Mouse (Mus musculus) liver, adult 2 months (tissue): ENCODE measurements around the gene Plekhg1. TPM values are rescaled to one million over a fixed set of nuclear protein-coding genes. Genes with fewer than 3 reads are reported as not detected.

ENCODE experiments used
- DNase-seq: peaks from one replicate; pipeline ENCODE4 v3.0.0-alpha.2; 2011; ENCODE audit warnings: low read depth, low spot score; ENCODE audit errors: extremely low read depth
- H3K27ac ChIP-seq: fragments of 200-500 bp; replicated peaks from 2 replicates; pipeline ENCODE4 v1.5.1; 2012; ENCODE audit warnings: low read depth, mild to moderate bottlenecking, control low read depth, inconsistent platforms, low read length; ENCODE audit not compliant: insufficient read depth
- H3K27me3 ChIP-seq: fragments of 200-500 bp; 2 replicates; pipeline ENCODE4 v1.6.1; 2012; ENCODE audit warnings: mild to moderate bottlenecking, moderate library complexity, low read length, inconsistent platforms; ENCODE audit not compliant: control insufficient read depth, insufficient read depth
- H3K36me3 ChIP-seq: fragments of 200-500 bp; 2 replicates; pipeline ENCODE4 v1.6.1; 2012; ENCODE audit warnings: low read length, inconsistent platforms; ENCODE audit not compliant: control insufficient read depth, insufficient read depth
- H3K4me1 ChIP-seq: fragments of 200-500 bp; 2 replicates; pipeline ENCODE4 v1.6.1; 2011; ENCODE audit warnings: low read length; ENCODE audit not compliant: control insufficient read depth, insufficient read depth
- H3K4me3 ChIP-seq: fragments of 200-500 bp; 2 replicates; pipeline ENCODE4 v1.5.1; 2011; ENCODE audit warnings: low read depth, mild to moderate bottlenecking, control low read depth, low read length, moderate library complexity; ENCODE audit not compliant: insufficient read depth
- H3K79me2 ChIP-seq: fragments of 200-500 bp; 2 replicates; pipeline ENCODE4 v1.6.1; 2012; ENCODE audit warnings: inconsistent platforms, mild to moderate bottlenecking, low read length, moderate library complexity; ENCODE audit not compliant: control insufficient read depth, insufficient read depth
- H3K9ac ChIP-seq: fragments of 200-500 bp; 2 replicates; pipeline ENCODE4 v1.6.1; 2012; ENCODE audit warnings: low read depth, mild to moderate bottlenecking, control low read depth, inconsistent platforms, low read length
- CTCF ChIP-seq: fragments of 200-500 bp; IDR thresholded peaks from 2 replicates; pipeline ENCODE4 v1.5.1; 2011; ENCODE audit warnings: low read depth, low read length, control low read depth
- POLR2A ChIP-seq: fragments of 200-500 bp; IDR thresholded peaks from 2 replicates; pipeline ENCODE4 v1.6.1; 2011; ENCODE audit warnings: low read length, control low read depth; ENCODE audit not compliant: insufficient read depth; ENCODE audit errors: extremely low read depth
- WGBS: fragments of 180-500 bp; shearing (Covaris S2); methylation state at CpG from one replicate; pipeline ENCODE4 v1.1.7; 2018; 5-methylcytosine and 5-hydroxymethylcytosine counted together
- polyA plus RNA-seq: library from polyadenylated mRNA; depleted of rRNA; stranded (reverse); fragments of >200 nt; gene quantifications from 2 replicates; pipeline ENCODE4 v1.2.3, GENCODE M21; 2012
- total RNA-seq: library from RNA; depleted of rRNA; stranded (reverse); fragments of >200 nt; gene quantifications from 2 replicates; pipeline ENCODE4 v1.2.3, GENCODE M21; 2014

The Plekhg1 gene
- total and polyA plus RNA-seq, 2 experiments = 1.2 to 6.0 TPM

DNA sequence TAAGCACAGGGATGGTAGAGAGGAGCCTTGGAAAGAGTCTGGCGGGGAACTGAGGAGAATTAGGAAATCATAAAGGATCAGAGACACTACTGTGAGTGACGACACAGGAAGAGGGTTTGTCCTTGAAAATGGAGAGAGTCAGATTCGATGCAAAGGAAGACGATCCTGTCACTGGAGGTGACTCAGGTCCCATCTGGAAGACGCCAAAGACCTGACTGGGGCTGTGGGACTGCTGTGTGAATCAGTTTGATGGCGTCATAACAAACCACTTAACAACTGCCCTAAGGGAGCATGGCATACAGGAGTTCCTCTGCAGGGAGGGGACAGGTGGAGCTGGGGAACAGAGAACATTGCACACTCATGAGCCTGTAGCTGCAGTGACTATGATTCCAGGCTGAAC, 202.1 kb downstream of the Plekhg1 start:
- no peak for TF ChIP-seq CTCF
- TF ChIP-seq POLR2A = no peak
- no peak for DNase-seq
- Histone ChIP-seq H3K4me1 (no peaks in the 10 kb centered on the region), H3K27ac (no peak overlapping the region), H3K36me3 (no peaks in the 10 kb centered on the region), H3K9ac (no peak overlapping the region), H3K79me2 (no peaks in the 10 kb centered on the region), H3K27me3 (no peaks in the 10 kb centered on the region), H3K4me3 (no peak overlapping the region)
- 71% methylated on average over 6 of the region's 6 CpGs for WGBS

DNA sequence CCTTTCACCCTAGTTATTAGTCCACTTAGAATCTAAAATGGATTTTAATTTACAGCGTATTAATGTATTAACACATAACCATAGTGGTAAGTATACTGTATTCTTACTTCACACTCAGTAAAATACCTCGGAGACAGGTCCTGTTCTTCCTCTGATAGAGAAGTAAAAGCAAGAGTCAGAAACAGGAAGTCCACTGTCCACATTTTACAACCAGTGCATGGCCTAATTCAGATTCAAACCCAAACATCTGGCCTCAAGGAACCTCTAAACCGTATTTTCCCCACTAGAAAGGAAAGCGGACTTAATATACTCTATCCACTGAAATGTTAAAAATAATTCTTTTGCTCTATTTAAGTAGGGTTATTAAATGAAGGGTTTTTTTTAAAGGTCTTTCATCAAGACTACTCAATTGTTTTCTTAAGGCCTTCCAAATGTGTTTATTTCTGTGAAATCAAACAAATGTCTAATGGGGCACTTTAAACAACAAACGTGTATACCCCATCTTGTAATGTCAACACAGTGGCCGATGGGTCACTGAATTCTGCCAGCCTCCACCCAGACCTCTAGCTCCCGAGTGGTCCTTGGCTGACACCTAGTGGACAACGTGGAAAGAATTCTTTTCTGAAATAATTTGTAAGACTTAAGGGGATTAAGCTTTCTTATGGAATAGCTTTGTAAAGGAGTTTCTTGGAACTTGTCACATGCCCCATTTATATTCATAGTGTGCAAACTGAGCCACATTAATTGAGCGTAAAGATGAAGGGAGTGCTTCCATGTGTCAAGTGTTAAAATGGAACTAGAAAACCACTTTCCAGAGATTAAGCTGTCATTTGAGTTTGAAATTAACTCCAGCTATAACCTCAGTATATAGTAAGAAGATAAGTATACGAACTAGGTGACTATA, 203.6 kb downstream of the Plekhg1 start:
- Histone ChIP-seq H3K79me2 (no peaks in the 10 kb centered on the region), H3K36me3 (no peaks in the 10 kb centered on the region), H3K4me3 (no peak overlapping the region), H3K9ac (no peak overlapping the region), H3K27me3 (no peaks in the 10 kb centered on the region), H3K27ac (no peak overlapping the region), H3K4me1 (no peaks in the 10 kb centered on the region)
- 28% methylated on average over 10 of the region's 10 CpGs for WGBS
- peak; percentile 57 for DNase-seq
- peak; percentile 86 for TF ChIP-seq CTCF
- no peak for TF ChIP-seq POLR2A

DNA sequence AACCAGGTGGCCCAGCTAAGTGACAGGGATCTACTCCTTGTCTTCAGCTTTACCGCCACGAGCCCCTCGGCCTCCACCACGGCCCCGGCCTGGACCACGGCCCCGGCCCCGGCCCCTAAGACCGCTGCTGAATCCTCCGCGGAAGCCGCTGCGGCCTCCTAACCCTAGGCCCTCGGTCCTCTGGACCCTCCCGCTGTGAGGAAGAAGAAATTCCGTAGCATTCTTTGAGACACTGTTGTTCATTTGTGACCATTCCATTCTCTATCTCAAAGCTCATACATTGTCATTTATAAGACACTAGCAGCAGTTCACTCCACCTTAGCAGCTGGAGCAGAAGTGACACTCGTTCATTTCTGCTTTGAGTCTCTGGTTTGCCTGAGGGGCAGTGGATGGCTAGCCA, 206.7 kb downstream of the Plekhg1 start:
- no peak for TF ChIP-seq CTCF
- no peak for TF ChIP-seq POLR2A
- Histone ChIP-seq H3K36me3 (no peaks in the 10 kb centered on the region; the same call in 1 of the 2 replicates), H3K27me3 (no peaks in the 10 kb centered on the region), H3K4me1 (no peaks in the 10 kb centered on the region), H3K9ac (no peak overlapping the region), H3K4me3 (no peak overlapping the region), H3K79me2 (no peaks in the 10 kb centered on the region), H3K27ac (no peak overlapping the region)
- no peak for DNase-seq
- WGBS = 93% methylated on average over 17 of the region's 17 CpGs

DNA sequence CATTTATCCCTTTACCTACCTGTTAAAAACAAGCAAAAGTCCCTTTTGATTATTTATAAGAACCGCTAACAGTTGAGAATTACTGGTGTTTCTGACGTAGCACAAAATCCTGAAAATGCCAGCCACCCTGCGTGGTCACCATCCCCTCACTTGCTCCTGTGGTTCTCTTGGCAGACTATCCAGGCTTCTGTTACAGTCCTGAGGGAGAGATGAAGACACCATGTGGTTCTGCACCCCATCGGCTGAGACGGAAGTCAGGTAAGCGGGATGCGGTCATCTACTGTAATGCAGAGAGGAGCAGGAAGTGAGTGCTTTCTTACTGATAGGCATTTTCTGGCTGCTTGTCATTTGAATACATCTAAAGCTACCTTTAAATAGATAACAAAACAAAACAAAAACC, 207.2 kb downstream of the Plekhg1 start:
- WGBS = 89% methylated on average over 7 of the region's 7 CpGs

DNA sequence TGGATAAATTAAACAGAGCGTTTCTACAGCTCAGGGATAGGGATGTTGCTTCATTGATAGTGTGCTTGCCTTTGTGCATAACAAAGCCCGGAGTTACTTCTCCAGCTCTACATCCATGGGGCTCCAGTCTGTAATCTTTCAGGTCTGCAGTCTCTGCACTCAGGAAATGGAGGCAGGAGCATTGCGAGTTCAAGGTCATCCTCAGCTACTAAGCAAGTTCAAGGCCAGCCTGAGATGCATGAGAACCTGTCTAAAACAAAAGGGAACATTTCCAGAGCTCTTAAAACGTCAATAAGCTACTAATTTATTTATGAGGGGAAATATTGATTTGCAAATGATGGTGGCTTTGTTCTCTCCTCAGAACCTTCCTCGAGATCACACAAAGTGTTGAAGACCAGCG, 209.1 kb downstream of the Plekhg1 start:
- TF ChIP-seq POLR2A = no peak
- no peak for TF ChIP-seq CTCF
- Histone ChIP-seq H3K36me3 (no peaks in the 10 kb centered on the region; the same call in 1 of the 2 replicates), H3K9ac (no peak overlapping the region), H3K27me3 (no peaks in the 10 kb centered on the region), H3K79me2 (no peaks in the 10 kb centered on the region), H3K27ac (no peak overlapping the region), H3K4me1 (no peaks in the 10 kb centered on the region), H3K4me3 (no peak overlapping the region)
- 81% methylated on average over 6 of the region's 6 CpGs for WGBS
- DNase-seq = no peak

More for the DNA sequence above, 207.2 kb downstream of the Plekhg1 start:
- no peak overlapping the region for H3K27ac ChIP-seq
- TF ChIP-seq CTCF (no peak), POLR2A (no peak)
- DNase-seq = no peak
- no peak overlapping the region for H3K9ac ChIP-seq
- no peaks in the 10 kb centered on the region for H3K4me1 ChIP-seq
- H3K36me3 ChIP-seq = no peaks in the 10 kb centered on the region; the same call in 1 of the 2 replicates
- H3K79me2 ChIP-seq = no peaks in the 10 kb centered on the region
- H3K4me3 ChIP-seq = no peak overlapping the region
- H3K27me3 ChIP-seq = no peaks in the 10 kb centered on the region

DNA sequence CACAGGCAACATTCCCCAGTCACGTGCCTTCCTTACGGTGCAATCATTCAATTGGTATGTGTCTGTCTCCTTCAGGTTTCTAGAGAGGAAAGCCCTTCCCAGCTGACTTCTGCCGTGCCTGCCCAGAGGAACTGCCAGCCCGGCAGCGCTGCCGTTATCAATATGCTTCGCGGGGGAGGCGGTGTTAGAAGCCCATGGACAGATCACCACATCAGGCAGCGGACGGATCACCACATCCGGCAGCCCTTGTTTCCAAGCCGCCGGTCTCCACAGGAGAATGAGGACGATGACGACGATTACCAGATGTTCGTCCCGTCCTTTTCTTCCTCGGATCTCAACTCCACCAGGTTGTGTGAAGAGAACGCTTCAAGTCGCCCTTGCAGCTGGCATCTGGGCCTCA, 216.3 kb downstream of the Plekhg1 start:
- no peak for DNase-seq
- H3K36me3 ChIP-seq = no peaks in the 10 kb centered on the region
- no peaks in the 10 kb centered on the region for H3K27me3 ChIP-seq
- no peak overlapping the region for H3K27ac ChIP-seq
- H3K9ac ChIP-seq = no peak overlapping the region
- TF ChIP-seq CTCF (no peak), POLR2A (no peak)
- H3K79me2 ChIP-seq = no peaks in the 10 kb centered on the region
- H3K4me1 ChIP-seq = no peaks in the 10 kb centered on the region
- no peak overlapping the region for H3K4me3 ChIP-seq
- 89% methylated on average over 22 of the region's 22 CpGs for WGBS
